Mouse (Mus musculus) lung, embryonic 15.5 days (tissue): ENCODE data around the gene Hist1h2bf. TPM values are rescaled to one million over a fixed set of nuclear protein-coding genes. Genes with fewer than 3 reads are reported as not detected.
"Not testable (repeated sequence)": the region's sequence is repeated elsewhere in the genome, so short reads cannot be mapped to it uniquely, and the experiment has no call there.

Experiments
- ATAC-seq: fragments of 200-750 bp; cut with Nextera tagmentation; 2 replicates; pipeline ENCODE4 v1.8.0; 2017; ENCODE audit warnings: moderate number of reproducible peaks, borderline replicate concordance; ENCODE audit not compliant: low FRiP score, low TSS enrichment; ENCODE audit errors: extremely low read depth
- H3K27ac ChIP-seq: fragments of 300-500 bp; sonication (generic); 2 replicates; pipeline ENCODE4 v1.5.1; 2015; ENCODE audit warnings: moderate library complexity, mild to moderate bottlenecking, inconsistent platforms
- H3K27me3 ChIP-seq: fragments of 300-500 bp; sonication (generic); 2 replicates; pipeline ENCODE4 v1.6.1; 2015; ENCODE audit warnings: inconsistent platforms
- H3K36me3 ChIP-seq: fragments of 300-500 bp; sonication (generic); 2 replicates; pipeline ENCODE4 v1.6.1; 2015; ENCODE audit warnings: inconsistent platforms
- H3K4me1 ChIP-seq: fragments of 300-500 bp; sonication (generic); 2 replicates; pipeline ENCODE4 v1.6.1; 2015; ENCODE audit warnings: inconsistent platforms
- H3K4me2 ChIP-seq: fragments of 300-500 bp; sonication (generic); 2 replicates; pipeline ENCODE4 v1.6.1; 2015; ENCODE audit warnings: inconsistent platforms, mild to moderate bottlenecking, moderate library complexity
- H3K4me3 ChIP-seq: fragments of 300-500 bp; sonication (generic); 2 replicates; pipeline ENCODE4 v1.5.1; 2015; ENCODE audit warnings: mild to moderate bottlenecking, inconsistent platforms
- H3K9ac ChIP-seq: fragments of 300-500 bp; sonication (generic); 2 replicates; pipeline ENCODE4 v1.6.1; 2015; ENCODE audit warnings: inconsistent platforms
- H3K9me3 ChIP-seq: fragments of 300-500 bp; sonication (generic); 2 replicates; pipeline ENCODE4 v1.6.1; 2016; ENCODE audit warnings: inconsistent platforms
- WGBS: fragments of 180-500 bp; shearing (Covaris S2); methylation state at CpG from one replicate; pipeline ENCODE4 v1.1.7; 2015; 5-methylcytosine and 5-hydroxymethylcytosine counted together
- polyA plus RNA-seq: library from polyadenylated mRNA; unstranded; fragments of >200 nt; fragmentation: Nextera tagmentation; extraction: Ambion mirVana; gene quantifications from 2 replicates; pipeline ENCODE4 v1.2.1, GENCODE M21; 2015

The Hist1h2bf gene
- polyA plus RNA-seq, 1 experiment from 2014 or later, result 10.1 TPM

GRCm38 (mm10) chr13:23604452-23604851 is 30.5 kb upstream of the Hist1h2bf start:
- H3K36me3 ChIP-seq, result no peaks in the 10 kb centered on the region
- H3K4me2 ChIP-seq, result no peak overlapping the region
- no peak overlapping the region for H3K27ac ChIP-seq
- H3K27me3 ChIP-seq, result no peaks in the 10 kb centered on the region
- no peaks in the 10 kb centered on the region for H3K9me3 ChIP-seq
- no peak overlapping the region for H3K9ac ChIP-seq
- ATAC-seq, result no peak
- no peak overlapping the region for H3K4me3 ChIP-seq
- no peaks in the 10 kb centered on the region for H3K4me1 ChIP-seq
- 87% methylated on average over 3 of the region's 3 CpGs for WGBS

GRCm38 (mm10) chr13:23603182-23603699 is 29.2 kb upstream of the Hist1h2bf start:
- Histone ChIP-seq H3K27ac (0 out of 2 replicates have a peak overlapping the region, but pooled peaks have one; percentile 8), H3K27me3 (no peaks in the 10 kb centered on the region), H3K4me2 (no peak overlapping the region), H3K4me1 (no peaks in the 10 kb centered on the region), H3K4me3 (no peak overlapping the region), H3K9me3 (no peaks in the 10 kb centered on the region), H3K9ac (no peak overlapping the region), H3K36me3 (no peaks in the 10 kb centered on the region)
- WGBS, result 63% methylated on average over 7 of the region's 7 CpGs
- ATAC-seq, result no peak

- H3K27ac ChIP-seq, result no peak overlapping the region
- ATAC-seq, result no peak
These were observed 24.0 kb upstream of the Hist1h2bf start for GRCm38 (mm10) chr13:23597957-23598356.

GRCm38 (mm10) chr13:23595622-23596372 is 21.8 kb upstream of the Hist1h2bf start:
- Histone ChIP-seq H3K9me3 (no peaks in the 10 kb centered on the region), H3K4me3 (no peak overlapping the region)

More at GRCm38 (mm10) chr13:23597957-23598356, 24.0 kb upstream of the Hist1h2bf start:
- Histone ChIP-seq H3K4me1 (peaks cover 4% of the 10 kb centered on the region; the same call in 1 of the 2 replicates), H3K4me2 (no peak overlapping the region), H3K4me3 (no peak overlapping the region), H3K36me3 (no peaks in the 10 kb centered on the region), H3K9ac (no peak overlapping the region), H3K27me3 (no peaks in the 10 kb centered on the region), H3K9me3 (no peaks in the 10 kb centered on the region)
- 6% methylated on average over 9 of the region's 9 CpGs for WGBS

GRCm38 (mm10) chr13:23595185-23595584 is 21.2 kb upstream of the Hist1h2bf start:
- WGBS, result 74% methylated on average over 2 of the region's 2 CpGs

More at GRCm38 (mm10) chr13:23595622-23596372, 21.8 kb upstream of the Hist1h2bf start:
- Histone ChIP-seq H3K27ac (no peak overlapping the region), H3K9ac (no peak overlapping the region), H3K27me3 (no peaks in the 10 kb centered on the region), H3K4me2 (no peak overlapping the region), H3K36me3 (no peaks in the 10 kb centered on the region), H3K4me1 (peaks cover 8% of the 10 kb centered on the region; the same call in 1 of the 2 replicates)
- no peak for ATAC-seq
- 80% methylated on average over 7 of the region's 7 CpGs for WGBS

GRCm38 (mm10) chr13:23593051-23593770 is 19.2 kb upstream of the Hist1h2bf start:
- Histone ChIP-seq H3K4me2 (no peak overlapping the region), H3K27me3 (no peaks in the 10 kb centered on the region), H3K4me1 (peaks cover 8% of the 10 kb centered on the region; the same call in 1 of the 2 replicates), H3K36me3 (no peaks in the 10 kb centered on the region), H3K4me3 (no peak overlapping the region), H3K9me3 (no peaks in the 10 kb centered on the region), H3K9ac (no peak overlapping the region), H3K27ac (peak overlapping the region; percentile 82)
- ATAC-seq, result no peak
- WGBS, result 65% methylated on average over 5 of the region's 5 CpGs

More at GRCm38 (mm10) chr13:23595185-23595584, 21.2 kb upstream of the Hist1h2bf start:
- Histone ChIP-seq H3K36me3 (no peaks in the 10 kb centered on the region), H3K9ac (no peak overlapping the region), H3K27me3 (no peaks in the 10 kb centered on the region), H3K4me1 (peaks cover 8% of the 10 kb centered on the region; the same call in 1 of the 2 replicates), H3K4me3 (no peak overlapping the region), H3K4me2 (no peak overlapping the region), H3K27ac (no peak overlapping the region), H3K9me3 (no peaks in the 10 kb centered on the region)
- ATAC-seq, result no peak

GRCm38 (mm10) chr13:23592614-23593013 is 18.6 kb upstream of the Hist1h2bf start:
- Histone ChIP-seq H3K4me3 (no peak overlapping the region), H3K4me2 (no peak overlapping the region), H3K4me1 (peaks cover 8% of the 10 kb centered on the region; the same call in 1 of the 2 replicates), H3K9me3 (no peaks in the 10 kb centered on the region), H3K27ac (peak overlapping the region; percentile 82), H3K36me3 (no peaks in the 10 kb centered on the region), H3K27me3 (no peaks in the 10 kb centered on the region), H3K9ac (no peak overlapping the region)
- no peak for ATAC-seq
- 75% methylated on average over 7 of the region's 7 CpGs for WGBS

- H3K4me3 ChIP-seq, H3K4me2 ChIP-seq, H3K9me3 ChIP-seq, H3K27me3 ChIP-seq, H3K36me3 ChIP-seq, ATAC-seq, H3K9ac ChIP-seq, H3K27ac ChIP-seq: not testable (repeated sequence)
- H3K4me1 ChIP-seq, result peaks cover 11% of the 10 kb centered on the region; the same call in 1 of the 2 replicates
- WGBS, result 70% methylated on average over 7 of the region's 7 CpGs
These were observed 17.9 kb upstream of the Hist1h2bf start for GRCm38 (mm10) chr13:23591886-23592285.

GRCm38 (mm10) chr13:23591206-23591605 is 17.2 kb upstream of the Hist1h2bf start:
- no peak overlapping the region for H3K9ac ChIP-seq
- no peaks in the 10 kb centered on the region for H3K27me3 ChIP-seq
- no peaks in the 10 kb centered on the region for H3K9me3 ChIP-seq
- peaks cover 17% of the 10 kb centered on the region; the same call in 1 of the 2 replicates for H3K4me1 ChIP-seq
- H3K4me3 ChIP-seq, result no peak overlapping the region
- H3K4me2 ChIP-seq, result no peak overlapping the region
- H3K27ac ChIP-seq, result no peak overlapping the region
- H3K36me3 ChIP-seq, result no peaks in the 10 kb centered on the region
- WGBS, result 90% methylated on average over 7 of the region's 7 CpGs
- no peak for ATAC-seq

GRCm38 (mm10) chr13:23586940-23587225 is 12.9 kb upstream of the Hist1h2bf start:
- ATAC-seq, result no peak; the same call in 1 of the 2 replicates
- Histone ChIP-seq H3K9ac (peak overlapping the region; percentile 51), H3K27ac (peak overlapping the region; percentile 98), H3K4me1 (peaks cover 28% of the 10 kb centered on the region), H3K27me3 (no peaks in the 10 kb centered on the region), H3K4me2 (peak overlapping the region; percentile 72), H3K36me3 (no peaks in the 10 kb centered on the region), H3K4me3 (peak overlapping the region; percentile 48), H3K9me3 (no peaks in the 10 kb centered on the region)
- WGBS, result 4% methylated on average over 1 of the region's 1 CpGs

- no peak for ATAC-seq
- WGBS, result 2% methylated on average over 22 of the region's 22 CpGs
- H3K9ac ChIP-seq, result peak overlapping the region; percentile 51
- peak overlapping the region; percentile 72 for H3K4me2 ChIP-seq
- no peaks in the 10 kb centered on the region for H3K27me3 ChIP-seq
- peak overlapping the region; percentile 48 for H3K4me3 ChIP-seq
- H3K27ac ChIP-seq, result peak overlapping the region; percentile 98
- no peaks in the 10 kb centered on the region for H3K36me3 ChIP-seq
- H3K4me1 ChIP-seq, result peaks cover 29% of the 10 kb centered on the region
- H3K9me3 ChIP-seq, result no peaks in the 10 kb centered on the region
These were observed 12.3 kb upstream of the Hist1h2bf start for GRCm38 (mm10) chr13:23586099-23586939.
